Mouse (Mus musculus): ENCODE data around the gene Ptpn3.

DNA sequence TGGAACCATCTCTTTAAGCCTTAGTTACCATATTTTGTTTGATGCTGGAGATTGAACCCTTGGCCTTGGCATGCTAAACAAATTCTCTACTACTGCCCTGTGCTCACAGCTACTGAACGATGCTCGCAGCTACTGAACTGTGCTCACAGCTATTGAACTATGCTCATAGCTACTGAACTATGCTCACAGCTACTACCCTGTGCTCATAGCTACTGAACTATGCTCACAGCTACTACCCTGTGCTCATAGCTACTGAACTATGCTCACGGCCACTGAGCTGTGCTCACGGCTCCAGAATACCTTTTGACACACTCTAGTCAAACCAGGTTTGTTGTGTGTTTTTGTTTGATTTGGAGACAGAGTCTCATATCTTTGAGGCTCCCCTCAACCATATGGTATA, 10.1 kb upstream of the Ptpn3 start:
- TF ChIP-seq CHD1 (IDR thresholded peaks at IDR 0.05; ENCODE audit: low read depth, low read length) (no peak), RCOR1 (conservative IDR thresholded peaks at IDR 0.05; ENCODE audit: low read depth, low read length) (no peak), CTCF (conservative IDR thresholded peaks at IDR 0.05 in 1 of 2, IDR thresholded peaks at IDR 0.05 in 1 of 2; ENCODE audit: low read depth in 2 of 2, low read length in 2 of 2) (no peak), EP300 (IDR thresholded peaks at IDR 0.05; ENCODE audit: low read length) (no peak), ZNF384 (IDR thresholded peaks at IDR 0.05; ENCODE audit: low read depth, low read length) (no peak)
